20 mouse cellular contexts compared by ENCODE assay signal in the genomic region with DNA sequence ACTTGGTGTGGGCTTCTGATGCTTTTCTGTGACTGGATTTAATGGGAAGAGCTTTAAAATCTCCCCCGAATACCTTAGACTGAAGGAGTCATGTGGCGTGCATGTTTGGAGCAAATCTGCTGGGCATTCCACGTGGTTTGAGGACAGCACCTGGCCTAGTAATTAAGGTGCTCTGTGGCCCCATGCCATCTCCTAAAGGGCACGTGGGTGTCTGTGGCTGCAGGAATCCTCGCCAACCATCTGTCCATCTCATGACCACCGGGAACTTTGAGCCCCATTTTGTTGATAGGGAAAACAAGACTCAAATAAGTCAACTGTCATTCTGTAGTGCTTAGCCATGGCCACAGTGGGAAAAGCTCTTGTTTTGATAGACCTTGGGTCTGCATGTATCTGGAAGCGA. TPM values are rescaled to one million over a fixed set of nuclear protein-coding genes. Genes with fewer than 3 reads are reported as not detected.
DNase-seq lines count a peak whose midpoint lies in the region; ATAC-seq and TF ChIP-seq lines count a peak whose summit lies in the region.
"Had no signal": no experiment of that assay in that cellular context is flagged by ENCODE, and none has a peak within 500 bp of the region (broad histone marks: within the 10 kb centered on the region; RNA-seq: fewer than 3 reads in every experiment).

No protein-coding gene starts in this region.

- ATAC-seq in megakaryocyte progenitor cell, adult 5-6 weeks (replicated peaks; ENCODE audit: poor library complexity) = no peak
- ATAC-seq: forebrain, postnatal 0 days; intestine, embryonic 15.5 days had no signal

- peak; percentile 80 for DNase-seq in liver, adult 2 months (ENCODE audit: extremely low read depth, low read depth, low spot score)
- no peak for DNase-seq in liver
- DNase-seq in cerebellum, adult 18-20 months = peak; percentile 49 to 54
- peak; percentile 63 for DNase-seq in cerebellum, adult 9-11 months
- peak; percentile 34 to 47 for DNase-seq in cerebellum, postnatal 36 days
- no peak for DNase-seq in left cerebral cortex, adult 11 months (ENCODE audit: low spot score)
- no peak for DNase-seq in neural tube, embryonic 10.5 days (ENCODE audit: extremely low spot score, low spot score)
- DNase-seq: adrenal gland, postnatal 10 days; forebrain, postnatal 0 days; gastrocnemius, postnatal 10 days; heart, adult 2 months; heart, postnatal 14 days; kidney, adult 18-20 months had no signal

- H3K27me3 ChIP-seq in liver, adult 2 months (ENCODE audit: control insufficient read depth, insufficient read depth, low read length) = no peaks in the 10 kb centered on the region
- H3K27me3 ChIP-seq: embryonic facial prominence, embryonic 13.5 days; forebrain, embryonic 12.5 days; heart, embryonic 15.5 days; intestine, embryonic 15.5 days had no signal

- H3K9ac ChIP-seq in liver, adult 2 months (ENCODE audit: low read depth, low read length) = no peak overlapping the region
- H3K9ac ChIP-seq: embryonic facial prominence, embryonic 13.5 days; forebrain, embryonic 12.5 days; forebrain, postnatal 0 days; heart, embryonic 15.5 days; hindbrain, embryonic 14.5 days; intestine, embryonic 15.5 days had no signal

- no peak overlapping the region for H3K27ac ChIP-seq in liver, adult 2 months (replicated peaks; ENCODE audit: insufficient read depth, low read depth, low read length)
- H3K27ac ChIP-seq: embryonic facial prominence, embryonic 13.5 days; forebrain, embryonic 12.5 days; heart, adult 2 months; heart, embryonic 15.5 days; hindbrain, embryonic 10.5 days; hindbrain, embryonic 14.5 days; intestine, embryonic 15.5 days had no signal

- 62% methylated on average over 7 of the region's 7 CpGs for WGBS in liver, adult 2 months

- H3K4me3 ChIP-seq in liver, adult 2 months (ENCODE audit: insufficient read depth, low read depth, low read length) = no peak overlapping the region
- H3K4me3 ChIP-seq: embryonic facial prominence, embryonic 13.5 days; forebrain, embryonic 12.5 days; heart, adult 2 months; heart, embryonic 15.5 days; hindbrain, embryonic 10.5 days; intestine, embryonic 15.5 days had no signal

- TF ChIP-seq POLR2A in liver, adult 2 months (IDR thresholded peaks at IDR 0.05; ENCODE audit: extremely low read depth, insufficient read depth, low read length) = no peak

- no peaks in the 10 kb centered on the region for H3K36me3 ChIP-seq in liver, adult 2 months (ENCODE audit: control insufficient read depth, insufficient read depth, low read length)
- H3K36me3 ChIP-seq: embryonic facial prominence, embryonic 13.5 days; forebrain, embryonic 12.5 days; heart, embryonic 15.5 days; hindbrain, embryonic 10.5 days; intestine, embryonic 15.5 days had no signal

- peaks cover 14% of the 10 kb centered on the region for H3K4me1 ChIP-seq in liver, adult 2 months (ENCODE audit: control insufficient read depth, insufficient read depth, low read length)
- H3K4me1 ChIP-seq: intestine, embryonic 15.5 days had no signal

- H3K79me2 ChIP-seq in liver, adult 2 months (ENCODE audit: control insufficient read depth, insufficient read depth, low read length) = peaks cover 38% of the 10 kb centered on the region; the same call in 1 of the 2 replicates

- no peak for TF ChIP-seq CTCF in liver, adult 2 months (IDR thresholded peaks at IDR 0.05; ENCODE audit: low read depth, low read length)

RNA-seq across cellular contexts. Expression of gene Eepd1, which starts 39.5 kb away (rescaled TPM):
- total RNA-seq in liver, adult 2 months (2014; rRNA removed) = 19.5 and 27.8 TPM in 2 replicates
- 10.8 and 11.8 TPM in 2 replicates for polyA plus RNA-seq in liver, adult 2 months (2012; rRNA removed)
- 4.4 and 4.8 TPM in 2 replicates for total RNA-seq in megakaryocyte progenitor cell, adult 5-6 weeks (2015)
- total RNA-seq in megakaryocyte progenitor cell, adult 5-6 weeks (2017) = 7.3 and 10.5 TPM in 2 replicates

Comparison
In these comparisons a context has a peak if more than half of its experiments do, and no peak if none do; other contexts are left out.
1. DNase-seq: peak in liver, adult 2 months (single experiment), cerebellum, adult 18-20 months (2 of 2), cerebellum, adult 9-11 months (single experiment) and cerebellum, postnatal 36 days (2 of 2); none in liver (single experiment), left cerebral cortex, adult 11 months (single experiment) and neural tube, embryonic 10.5 days (single experiment).